Mouse (Mus musculus) cerebellum, adult 2 months (tissue): ENCODE data around the gene Nipsnap1.

Source experiments
- CTCF ChIP-seq: fragments of 200-500 bp; IDR thresholded peaks from 2 replicates; pipeline ENCODE4 v1.5.1; 2011; ENCODE audit warnings: low read depth, mild to moderate bottlenecking, control low read depth, low read length, moderate library complexity, borderline replicate concordance; ENCODE audit not compliant: insufficient read depth
- POLR2A ChIP-seq: fragments of 200-500 bp; IDR thresholded peaks from 2 replicates; pipeline ENCODE4 v1.6.1; 2011; ENCODE audit warnings: low read length, control low read depth, borderline replicate concordance; ENCODE audit not compliant: insufficient read depth

DNA sequence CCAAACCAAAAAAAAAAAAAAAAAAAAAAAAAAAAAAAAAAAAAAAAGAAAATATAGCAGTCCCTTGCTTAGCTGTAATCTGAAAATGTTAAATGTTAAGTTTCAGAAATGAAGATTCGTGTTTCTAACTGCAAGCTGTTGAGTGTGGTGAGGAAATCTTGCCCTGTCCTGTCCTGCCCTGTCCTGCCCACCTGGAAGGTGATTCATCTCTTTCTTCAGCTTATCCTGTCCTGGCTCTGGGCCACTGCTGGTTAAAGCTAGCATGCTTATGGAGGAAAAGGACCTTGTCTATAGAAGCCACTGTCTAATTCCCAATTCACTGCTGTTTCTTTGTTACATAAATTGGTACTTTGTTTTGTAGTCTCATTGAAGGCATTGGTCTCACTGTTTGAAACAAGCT is 12.8 kb upstream of the Nipsnap1 start:
- TF ChIP-seq CTCF (no peak), POLR2A (no peak)
